Mouse (Mus musculus) ES-Bruce4 (cell line): ENCODE measurements around the gene Nck2.

Source experiments
- CTCF ChIP-seq: IDR thresholded peaks from one replicate; pipeline ENCODE4 v1.8.1; 2011; ENCODE audit warnings: low read depth, low read length
- POLR2A ChIP-seq: IDR thresholded peaks from one replicate; pipeline ENCODE4 v1.8.1; 2011; ENCODE audit warnings: low read length; ENCODE audit not compliant: insufficient read depth

DNA sequence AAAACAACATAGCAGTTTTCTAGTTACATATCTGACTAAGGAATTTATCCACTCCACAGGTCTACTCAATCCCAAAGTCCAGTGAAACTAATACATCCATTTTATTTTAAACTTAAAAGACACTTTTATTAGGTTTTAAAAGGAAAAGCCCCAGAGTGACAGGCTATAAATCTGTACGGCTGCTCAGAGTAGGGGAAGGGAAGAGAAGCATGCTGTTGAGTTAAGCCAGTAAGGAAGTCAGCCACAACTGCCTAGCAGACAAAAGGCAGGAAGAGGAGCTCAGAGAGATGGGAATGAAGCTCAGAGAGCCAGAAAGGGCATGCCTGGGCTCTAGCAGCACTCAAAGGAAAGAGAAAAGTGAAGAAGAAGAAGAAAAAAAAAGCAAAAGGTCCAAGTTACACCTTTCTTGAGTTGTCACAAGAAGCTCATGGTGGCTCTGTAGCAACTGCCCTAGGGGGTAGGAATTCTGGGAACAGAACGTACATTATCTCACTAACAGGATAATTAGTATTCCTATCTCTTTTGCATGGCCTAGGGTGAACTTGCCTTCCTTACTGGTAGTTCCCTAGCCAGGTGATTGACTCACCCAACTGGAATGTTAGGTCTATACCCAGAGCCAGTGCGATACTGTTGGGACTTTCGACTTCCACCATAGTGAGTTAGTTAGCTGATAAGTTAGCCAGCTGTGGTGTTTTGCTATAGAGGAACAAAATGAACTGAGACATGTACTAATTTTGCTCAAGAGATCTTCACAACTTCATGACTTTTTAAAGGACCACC is 21.2 kb upstream of the Nck2 start:
- no peak for TF ChIP-seq POLR2A
- TF ChIP-seq CTCF = no peak
